Mouse (Mus musculus) bone marrow, adult 2 months (tissue): ENCODE data around the gene Mrpl37. TPM values are rescaled to one million over a fixed set of nuclear protein-coding genes. Genes with fewer than 3 reads are reported as not detected.

ENCODE experiments used
- H3K27ac ChIP-seq: fragments of 200-500 bp; 2 replicates; pipeline ENCODE4 v1.5.1; 2012; ENCODE audit warnings: low read depth, mild to moderate bottlenecking, control low read depth, inconsistent platforms, low read length; ENCODE audit not compliant: control insufficient read depth, poor library complexity, insufficient read depth
- H3K4me1 ChIP-seq: fragments of 200-500 bp; 2 replicates; pipeline ENCODE4 v1.6.1; 2011; ENCODE audit warnings: low read length; ENCODE audit not compliant: control insufficient read depth, insufficient read depth
- H3K4me3 ChIP-seq: fragments of 200-500 bp; replicated peaks from 2 replicates; pipeline ENCODE3; 2011; ENCODE audit warnings: mild to moderate bottlenecking, low read depth, low read length, control low read depth; ENCODE audit not compliant: control insufficient read depth
- CTCF ChIP-seq: fragments of 200-500 bp; IDR thresholded peaks from 2 replicates; pipeline ENCODE4 v1.5.1; 2011; ENCODE audit warnings: low read length, control low read depth; ENCODE audit not compliant: control insufficient read depth, insufficient read depth
- POLR2A ChIP-seq: fragments of 200-500 bp; IDR thresholded peaks from 2 replicates; pipeline ENCODE4 v1.6.1; 2011; ENCODE audit warnings: low read depth, mild to moderate bottlenecking, control low read depth, low read length, borderline replicate concordance; ENCODE audit not compliant: control insufficient read depth
- WGBS: fragments of 180-500 bp; shearing (Covaris S2); methylation state at CpG from one replicate; pipeline ENCODE4 v1.1.7; 2018; 5-methylcytosine and 5-hydroxymethylcytosine counted together
- polyA plus RNA-seq: library from polyadenylated mRNA; stranded (reverse); fragments of >200 nt; gene quantifications from 2 replicates; pipeline ENCODE4 v1.2.4, GENCODE M21; 2011; ENCODE audit warnings: low replicate concordance; ENCODE audit not compliant: missing spikeins, insufficient read depth, insufficient read length

Gene Mrpl37
- polyA plus RNA-seq, 1 experiment: 40.1 TPM

GRCm38 (mm10) chr4:107039270-107039669 is 27.4 kb downstream of the Mrpl37 start:
- Histone ChIP-seq H3K27ac (no peak overlapping the region), H3K4me3 (no peak overlapping the region), H3K4me1 (no peaks in the 10 kb centered on the region)
- 92% methylated on average over 8 of the region's 8 CpGs for WGBS
- no peak for TF ChIP-seq POLR2A
- TF ChIP-seq CTCF: no peak

DNA sequence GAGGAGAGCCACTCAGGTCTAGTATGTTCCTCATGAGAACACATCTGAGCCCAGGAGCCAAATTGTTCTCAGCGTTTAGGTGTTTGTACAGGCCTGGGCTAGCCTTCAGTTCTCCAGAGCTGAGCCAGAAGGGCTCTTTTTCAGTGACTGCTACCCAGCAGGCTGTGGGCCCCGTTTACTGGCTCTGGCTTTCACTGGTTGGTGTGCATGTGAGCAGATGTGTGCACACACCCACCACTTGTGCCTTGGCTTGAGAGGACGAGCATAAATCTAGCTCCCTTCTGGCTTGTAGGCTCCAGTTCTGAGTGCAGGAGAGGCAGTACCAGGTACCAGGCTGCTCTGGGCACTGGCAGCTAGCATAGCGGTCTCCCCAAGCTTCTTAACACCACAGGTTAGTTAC is 28.4 kb downstream of the Mrpl37 start:
- Histone ChIP-seq H3K4me3 (no peak overlapping the region), H3K27ac (no peak overlapping the region), H3K4me1 (no peaks in the 10 kb centered on the region)
- 92% methylated on average over 4 of the region's 4 CpGs for WGBS
- TF ChIP-seq CTCF (no peak), POLR2A (no peak)

- Histone ChIP-seq H3K4me1 (no peaks in the 10 kb centered on the region), H3K4me3 (no peak overlapping the region), H3K27ac (no peak overlapping the region)
- no peak for TF ChIP-seq POLR2A
- TF ChIP-seq CTCF: no peak
- WGBS: 98% methylated on average over 2 of the region's 2 CpGs
Observed at GRCm38 (mm10) chr4:107036985-107037384, 29.7 kb downstream of the Mrpl37 start.

GRCm38 (mm10) chr4:107035689-107036088 is 31.0 kb downstream of the Mrpl37 start:
- TF ChIP-seq POLR2A: no peak
- no peak for TF ChIP-seq CTCF
- no peak overlapping the region for H3K4me3 ChIP-seq
- 90% methylated on average over 4 of the region's 4 CpGs for WGBS
- H3K4me1 ChIP-seq: no peaks in the 10 kb centered on the region
- H3K27ac ChIP-seq: no peak overlapping the region

DNA sequence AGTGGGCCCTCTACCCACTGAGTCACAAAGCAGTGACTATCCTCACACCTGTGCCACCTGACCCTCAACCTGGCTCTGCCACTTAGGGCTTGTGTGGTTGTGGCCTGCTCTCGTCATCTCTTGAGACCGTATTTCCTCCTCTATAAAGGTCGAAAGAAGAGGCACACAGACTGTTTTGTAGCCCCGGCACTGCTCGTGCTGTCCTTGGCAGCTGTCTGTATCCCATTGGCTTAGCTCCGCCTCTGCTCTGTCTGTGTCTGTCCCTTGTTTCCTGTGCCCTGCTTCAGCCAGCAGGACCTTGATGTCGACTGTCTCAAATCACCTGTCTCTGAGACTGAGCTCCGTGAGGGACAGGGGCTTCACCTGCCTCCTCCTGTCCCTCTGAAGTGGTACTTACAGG is 40.2 kb downstream of the Mrpl37 start:
- TF ChIP-seq POLR2A: no peak
- TF ChIP-seq CTCF: no peak
- 77% methylated on average over 8 of the region's 8 CpGs for WGBS
- Histone ChIP-seq H3K27ac (no peak overlapping the region; the same call in 1 of the 2 replicates), H3K4me1 (no peaks in the 10 kb centered on the region), H3K4me3 (no peak overlapping the region)

- H3K4me1 ChIP-seq: no peaks in the 10 kb centered on the region
- no peak overlapping the region for H3K4me3 ChIP-seq
- TF ChIP-seq CTCF (no peak), POLR2A (no peak)
- no peak overlapping the region for H3K27ac ChIP-seq
- WGBS: 92% methylated on average over 5 of the region's 5 CpGs
Observed at GRCm38 (mm10) chr4:107025369-107025768, 41.3 kb downstream of the Mrpl37 start.

DNA sequence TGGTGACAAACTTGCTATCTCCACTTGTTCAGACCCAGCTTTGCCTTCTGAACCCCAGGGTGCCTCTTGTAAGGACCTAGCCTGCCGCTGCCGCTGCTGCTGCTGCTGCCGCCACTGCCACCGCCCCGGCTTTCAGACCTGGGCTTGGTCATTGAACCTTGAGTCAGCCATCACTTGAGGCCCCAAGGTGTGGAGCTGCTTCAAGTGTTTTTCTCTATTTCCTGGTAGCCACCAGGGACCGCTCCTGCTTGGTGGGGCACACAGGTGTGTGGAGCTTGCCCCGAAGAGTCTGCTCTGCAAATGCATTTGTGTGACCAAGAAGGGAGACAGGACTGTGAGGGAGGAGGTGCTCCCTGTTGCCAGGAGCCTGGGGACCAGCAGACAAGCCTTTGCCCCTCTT is 41.8 kb downstream of the Mrpl37 start:
- TF ChIP-seq CTCF (no peak), POLR2A (no peak)
- Histone ChIP-seq H3K4me1 (no peaks in the 10 kb centered on the region), H3K4me3 (no peak overlapping the region), H3K27ac (no peak overlapping the region)
- 93% methylated on average over 7 of the region's 7 CpGs for WGBS

DNA sequence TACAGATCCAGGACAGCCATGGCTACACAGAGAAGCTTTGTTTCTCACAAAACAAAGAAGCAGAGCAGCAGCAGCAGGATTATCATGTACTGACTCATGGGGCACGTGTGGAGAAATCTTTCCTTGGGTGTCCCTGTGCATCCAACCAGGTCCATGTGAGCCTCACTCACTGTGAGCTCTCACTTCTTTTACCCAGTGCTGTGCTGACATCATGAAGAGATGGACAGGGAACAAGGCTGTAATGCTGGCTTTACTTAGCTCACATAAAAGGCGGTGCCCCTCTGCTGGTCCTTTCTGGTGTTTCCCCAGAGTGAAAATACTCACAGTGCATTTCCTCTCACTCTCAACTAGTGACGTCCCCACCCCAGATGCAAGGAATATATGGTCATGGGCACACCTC is 45.2 kb downstream of the Mrpl37 start:
- TF ChIP-seq POLR2A (no peak), CTCF (no peak)
- no peaks in the 10 kb centered on the region for H3K4me1 ChIP-seq
- H3K27ac ChIP-seq: no peak overlapping the region
- H3K4me3 ChIP-seq: no peak overlapping the region
- WGBS: 82% methylated on average over 3 of the region's 3 CpGs
